Mouse (Mus musculus): ENCODE results near the gene Hist1h2bh. TPM values are rescaled to one million over a fixed set of nuclear protein-coding genes. Genes with fewer than 3 reads are reported as not detected.
"Not testable (repeated sequence)": the region's sequence is repeated elsewhere in the genome, so short reads cannot be mapped to it uniquely, and the experiment has no call there.

The Hist1h2bh gene
- total RNA-seq (2021) = 6.6 and 6.8 TPM in 2 replicates
- long read RNA-seq = 0 reads

GRCm38 (mm10) chr13:23542999-23543607, at the start of gene Hist1h2bh:
TSS of gene Hist1h2bh (minus strand) at chr13:23543392.
- DNase-seq = peak; percentile 22

GRCm38 (mm10) chr13:23592614-23593013, 49.4 kb upstream of the Hist1h2bh start:
- DNase-seq = no peak

GRCm38 (mm10) chr13:23591886-23592285, 48.7 kb upstream of the Hist1h2bh start:
- DNase-seq = not testable (repeated sequence)

- DNase-seq = no peak
Observed at GRCm38 (mm10) chr13:23591206-23591605, 48.0 kb upstream of the Hist1h2bh start.

- DNase-seq = no peak
Observed at GRCm38 (mm10) chr13:23586940-23587225, 43.7 kb upstream of the Hist1h2bh start.

- no peak for DNase-seq
Observed at GRCm38 (mm10) chr13:23586099-23586939, 43.1 kb upstream of the Hist1h2bh start.

- DNase-seq = peak; percentile 43
Observed at GRCm38 (mm10) chr13:23585442-23586098, 42.4 kb upstream of the Hist1h2bh start.

GRCm38 (mm10) chr13:23585029-23585441, 41.8 kb upstream of the Hist1h2bh start:
- DNase-seq = peak; percentile 64

- no peak for DNase-seq
Observed at GRCm38 (mm10) chr13:23584331-23584730, 41.1 kb upstream of the Hist1h2bh start.

GRCm38 (mm10) chr13:23583387-23584068, 40.3 kb upstream of the Hist1h2bh start:
- DNase-seq = no peak

- DNase-seq = no peak
Observed at GRCm38 (mm10) chr13:23582219-23583056, 39.2 kb upstream of the Hist1h2bh start.

GRCm38 (mm10) chr13:23581408-23582218, 38.4 kb upstream of the Hist1h2bh start, which contains the start of gene Hist1h4d:
TSS of gene Hist1h4d (plus strand) at chr13:23581598.
- DNase-seq = peak; percentile 89

- DNase-seq = no peak
Observed at GRCm38 (mm10) chr13:23577835-23578234, 34.6 kb upstream of the Hist1h2bh start.

GRCm38 (mm10) chr13:23576906-23577639, 33.9 kb upstream of the Hist1h2bh start:
- no peak for DNase-seq

- DNase-seq = no peak
Observed at GRCm38 (mm10) chr13:23576351-23576881, 33.2 kb upstream of the Hist1h2bh start.

GRCm38 (mm10) chr13:23575864-23576313, 32.7 kb upstream of the Hist1h2bh start:
- not testable (repeated sequence) for DNase-seq

- DNase-seq = no peak
Observed at GRCm38 (mm10) chr13:23575271-23575851, 32.2 kb upstream of the Hist1h2bh start, which contains the start of gene Hist1h3d. TSS of gene Hist1h3d (plus strand) at chr13:23575763.

- DNase-seq = not testable (repeated sequence)
Observed at GRCm38 (mm10) chr13:23574546-23575170, 31.5 kb upstream of the Hist1h2bh start.
